Mouse (Mus musculus) mouse embryonic stem cell (cell line): Measurements from ENCODE around the gene Mif.

ENCODE experiments used
- in situ Hi-C, 2 experiments: fragments of 300-500 bp; cut with MboI; formaldehyde crosslinking; loops; 1 replicate in 1 of 2; 3 replicates in 1 of 2; pipeline ENCODE4 v1.14.3; 2019 to 2020; ENCODE audit warnings: low sequenced_read_pairs in 2 of 2, low pct_unique_long_range_greater_than_20kb in 1 of 2, mixed read lengths in 1 of 2; ENCODE audit not compliant: unreplicated experiment in 1 of 2

Mif gene

DNA sequence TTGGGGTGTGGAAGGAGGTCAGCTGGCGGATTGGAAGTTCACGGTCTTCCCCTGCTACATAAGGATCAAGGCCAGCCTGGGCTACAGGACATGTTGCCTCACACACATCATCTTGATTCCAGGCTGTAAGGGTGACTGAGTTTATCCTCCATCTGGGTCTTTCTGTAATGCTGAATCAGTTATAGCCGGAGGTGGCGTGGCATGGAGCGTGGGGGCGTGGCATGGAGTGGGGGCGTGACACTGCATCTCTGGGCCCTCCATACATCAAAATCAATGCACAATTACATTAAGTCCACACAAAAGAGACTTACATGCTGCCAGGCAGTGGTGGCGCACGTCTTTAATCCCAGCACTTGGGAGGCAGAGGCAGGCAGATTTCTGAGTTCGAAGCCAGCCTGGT, 20.3 kb upstream of the Mif start:
- in situ Hi-C loops, result no loop called here

DNA sequence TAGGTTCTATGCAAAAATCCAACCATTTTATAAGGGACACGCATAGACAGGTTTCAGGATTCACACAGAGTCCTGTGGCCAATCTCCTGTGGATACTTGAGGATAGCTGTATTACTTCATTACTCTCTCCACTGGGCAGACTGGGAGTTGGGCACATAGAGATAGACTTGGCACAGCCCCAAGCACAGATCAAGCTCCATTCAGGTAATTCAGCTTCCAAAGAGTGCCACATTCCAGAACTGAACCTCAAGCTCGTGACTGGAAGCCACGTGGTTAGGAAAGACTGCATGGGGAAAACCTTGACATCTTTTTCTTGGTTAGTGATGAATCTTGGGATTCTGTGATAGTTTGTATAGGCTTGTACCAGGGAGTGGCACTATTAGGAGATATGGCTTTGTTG, 18.8 kb upstream of the Mif start:
- in situ Hi-C loops, result no loop called here

DNA sequence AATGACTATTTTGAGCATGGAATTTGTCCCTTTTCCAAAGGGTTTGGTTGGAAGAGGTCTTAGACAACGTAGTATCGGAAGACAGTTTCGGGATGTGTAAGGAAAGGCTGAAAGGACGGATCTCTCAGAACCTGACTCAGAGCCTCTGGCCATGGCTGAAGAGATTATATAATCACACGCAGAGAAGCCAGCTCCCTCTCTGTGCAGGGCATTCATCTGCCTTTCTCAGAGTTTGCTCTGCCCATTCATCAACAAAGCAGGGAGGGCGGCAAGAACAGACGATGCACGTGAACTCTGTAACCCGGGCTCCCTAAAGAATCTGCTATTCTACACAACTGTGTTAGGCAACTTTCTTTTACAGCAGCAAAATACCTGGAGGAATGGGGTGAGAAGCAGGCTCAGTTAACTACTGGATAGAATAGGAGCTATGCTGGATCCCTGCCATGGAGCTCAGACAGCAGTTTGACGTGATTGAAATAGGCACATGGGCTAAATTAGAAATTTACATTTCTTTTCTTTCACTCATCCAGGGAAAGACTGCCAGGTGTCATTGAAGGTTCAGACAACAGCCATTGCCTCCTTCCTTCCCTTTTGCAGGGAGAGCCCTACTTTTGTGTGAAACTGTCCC, 13.6 kb upstream of the Mif start:
- in situ Hi-C loops, result loop anchor here in 1 of 2 experiments (5.0 kb wide), 1 partner anchor 64 kb away; the partner anchor contains the start of gene Mmp11

DNA sequence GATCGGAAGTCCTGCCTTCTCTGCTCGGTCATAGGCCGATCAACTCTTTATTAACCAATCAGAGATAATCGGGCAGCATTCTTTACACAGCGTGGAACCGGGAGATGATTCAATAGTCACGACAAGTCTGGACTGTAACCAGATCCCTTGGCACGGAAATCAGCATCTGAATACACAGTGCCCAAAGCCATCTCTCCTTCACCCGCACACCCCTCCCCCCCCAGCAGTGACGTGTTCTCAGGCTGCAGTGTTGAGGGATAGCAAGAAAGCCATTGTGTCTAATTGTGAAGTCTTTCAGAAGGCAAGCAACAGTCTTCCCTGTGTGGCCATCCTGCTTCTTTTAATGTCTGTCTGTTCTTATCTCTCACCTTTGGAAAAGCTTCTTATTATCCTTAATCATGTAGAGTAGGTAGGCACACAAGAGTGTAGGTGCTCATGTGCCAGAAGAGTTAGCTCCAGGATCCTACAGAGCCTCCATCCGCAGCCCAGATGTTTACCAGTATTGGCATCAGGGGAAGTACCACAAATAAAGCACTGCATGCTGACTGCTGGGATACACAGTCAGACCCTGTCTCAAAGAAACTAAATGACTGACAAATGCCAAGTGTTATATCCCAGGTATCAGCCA, 13.0 kb upstream of the Mif start:
- in situ Hi-C loops, result loop anchor here in 1 of 2 experiments (5.0 kb wide), 1 partner anchor 64 kb away; the partner anchor contains the start of gene Mmp11

DNA sequence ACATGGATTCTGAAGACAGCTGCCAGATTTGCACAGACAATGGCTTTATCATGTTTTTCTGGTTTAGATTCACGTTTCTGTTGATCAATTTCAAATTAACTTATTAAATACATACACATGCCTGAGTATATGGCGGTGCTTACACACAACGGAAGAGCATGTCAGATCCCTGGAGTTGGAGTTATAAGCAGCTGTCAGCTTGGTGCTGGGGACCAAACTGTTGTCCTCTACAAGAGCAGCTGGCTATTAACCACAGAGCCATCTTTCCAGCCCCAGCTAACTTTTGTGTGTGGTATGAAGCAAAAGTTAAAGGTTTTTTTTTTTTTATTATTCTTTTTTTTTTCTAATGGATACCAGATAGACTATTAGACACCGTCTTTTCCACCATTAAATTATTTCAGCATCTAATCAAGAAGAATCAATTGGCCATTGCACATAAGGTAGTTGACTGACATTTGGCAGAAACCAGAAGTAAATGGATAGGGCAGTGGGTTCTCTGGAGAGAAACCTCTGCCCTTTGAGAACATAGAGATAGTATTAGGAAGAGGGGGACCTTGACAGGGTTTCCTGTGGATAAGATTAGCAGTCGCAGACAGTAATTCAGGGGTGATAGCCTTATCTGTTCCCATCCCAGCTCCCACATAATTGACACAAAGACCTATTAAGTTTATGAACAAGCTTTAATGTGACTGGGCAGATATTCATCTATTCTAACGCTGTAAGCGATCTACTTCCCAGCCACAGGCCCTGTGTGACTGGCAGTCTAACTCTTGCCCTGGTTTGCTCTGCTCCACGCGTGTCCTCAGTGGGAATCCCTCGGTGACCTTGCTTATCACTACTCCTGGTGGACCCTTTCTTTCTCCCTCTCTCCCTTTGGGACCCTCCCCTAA, 12.2 kb upstream of the Mif start:
- in situ Hi-C loops, result loop anchor here in 1 of 2 experiments (5.0 kb wide), 1 partner anchor 65 kb away; the partner anchor contains the start of gene Mmp11

DNA sequence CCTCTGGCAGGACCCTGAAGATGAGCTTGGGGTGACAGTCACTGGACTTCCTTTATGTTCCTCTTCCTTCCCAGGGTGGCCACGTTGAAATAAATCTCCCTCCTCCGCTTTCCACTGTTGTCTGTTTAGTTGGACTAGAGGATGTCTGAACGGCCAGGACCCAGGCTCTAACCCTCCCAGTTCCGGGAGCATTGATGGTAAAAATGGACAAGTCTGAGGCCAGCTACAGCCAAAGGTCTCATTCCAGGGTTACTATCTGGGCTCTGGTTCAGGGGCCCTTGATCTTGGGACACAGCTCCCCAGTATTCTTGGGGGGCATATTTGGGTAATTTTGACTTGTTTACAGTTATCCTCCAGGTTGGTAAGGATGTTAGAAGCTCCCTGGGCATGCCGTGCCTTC, 1.5 kb upstream of the Mif start:
- in situ Hi-C loops, result no loop called here

DNA sequence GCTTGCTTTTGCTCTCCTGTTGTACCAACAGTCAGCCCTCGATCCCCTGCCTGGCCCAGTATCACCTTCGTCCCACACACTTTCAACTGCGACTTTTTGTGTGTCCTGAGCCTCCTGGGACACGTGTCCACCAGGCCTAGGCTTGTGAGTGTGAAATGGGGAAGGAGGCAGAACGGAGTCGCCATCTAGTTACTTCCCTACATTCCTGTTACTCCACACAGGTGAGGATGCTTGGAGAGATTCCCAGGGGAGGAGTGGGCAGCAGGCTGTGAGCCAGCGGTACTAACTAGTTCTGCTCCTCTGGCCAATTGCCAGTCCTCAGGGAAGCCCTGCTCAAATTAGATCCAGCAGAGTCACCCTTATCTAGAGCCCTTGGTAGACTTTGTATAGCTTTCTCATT, 706 bp upstream of the Mif start:
- in situ Hi-C loops, result no loop called here

DNA sequence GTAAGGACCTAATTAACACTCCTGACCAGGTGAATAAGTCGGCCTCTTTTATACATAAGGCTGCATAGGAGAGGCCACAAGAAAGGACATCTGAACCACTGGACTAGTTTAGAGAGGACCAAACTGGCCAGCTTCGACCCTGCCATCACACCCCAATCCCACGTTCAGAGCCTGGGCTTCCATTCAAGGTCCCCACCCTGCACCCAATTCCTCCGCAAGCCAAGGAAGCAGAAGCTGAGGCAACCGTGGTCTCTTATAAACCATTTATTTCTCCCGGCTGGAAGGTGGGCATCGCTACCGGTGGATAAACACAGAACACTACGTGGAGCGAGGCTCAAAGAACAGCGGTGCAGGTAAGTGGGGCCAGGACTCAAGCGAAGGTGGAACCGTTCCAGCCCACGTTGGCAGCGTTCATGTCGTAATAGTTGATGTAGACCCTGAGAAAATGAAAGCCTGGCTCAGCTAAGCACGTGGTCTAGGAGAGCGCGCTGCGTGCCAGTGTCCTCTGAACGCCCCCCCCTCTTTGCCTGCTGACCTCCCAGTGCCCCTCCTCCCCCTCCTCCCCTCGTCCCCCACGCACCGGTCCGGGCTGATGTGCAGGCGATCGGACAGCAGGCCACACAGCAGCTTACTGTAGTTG, 813 bp downstream of the Mif start:
- in situ Hi-C loops, result loop anchor here in 1 of 2 experiments (10.0 kb wide), 1 partner anchor 114 kb away; no protein-coding TSS in a partner anchor

DNA sequence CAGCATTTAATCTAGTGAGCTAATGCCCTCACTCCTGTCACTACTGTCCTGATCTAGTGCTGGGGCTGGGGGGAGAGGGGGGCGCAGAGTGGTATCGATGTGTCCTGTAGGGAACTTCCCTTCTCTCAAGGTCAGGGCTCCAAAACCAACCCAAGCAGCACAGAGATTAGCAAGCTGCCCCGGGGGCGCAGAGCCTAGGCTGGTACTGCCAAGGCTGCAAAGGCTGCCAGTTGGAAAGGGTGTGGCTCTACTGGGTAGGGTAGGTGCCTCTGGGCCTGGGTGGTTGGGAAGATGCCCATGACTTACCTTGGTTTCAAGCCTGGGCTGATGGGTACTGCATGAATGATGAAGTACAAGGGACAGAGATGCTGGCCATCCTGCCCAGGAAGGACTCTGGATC, 2.4 kb downstream of the Mif start:
- in situ Hi-C loops, result loop anchor here in 1 of 2 experiments (10.0 kb wide), 1 partner anchor 113 kb away; no protein-coding TSS in a partner anchor

DNA sequence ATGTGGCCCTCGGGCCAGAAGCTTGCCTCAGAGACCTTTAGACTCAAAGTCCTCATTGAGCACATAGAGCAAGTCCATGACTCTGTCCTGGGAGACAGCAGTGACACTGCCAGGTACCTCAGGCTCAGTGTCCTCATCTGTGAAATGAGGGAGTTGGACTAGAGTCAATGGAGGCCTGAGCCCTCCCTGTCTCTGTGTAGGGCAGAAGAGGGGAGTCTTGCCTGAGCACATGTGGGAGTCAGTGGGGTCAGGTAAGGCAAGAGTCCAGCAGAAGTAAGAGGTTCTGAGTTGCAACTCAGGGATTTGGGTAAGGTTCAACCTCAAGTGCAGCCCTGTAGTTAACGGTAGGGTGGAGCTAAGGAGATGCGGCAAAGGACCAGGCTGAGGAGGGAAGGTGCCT, 3.1 kb downstream of the Mif start:
- in situ Hi-C loops, result loop anchor here in 1 of 2 experiments (10.0 kb wide), 1 partner anchor 112 kb away; no protein-coding TSS in a partner anchor

DNA sequence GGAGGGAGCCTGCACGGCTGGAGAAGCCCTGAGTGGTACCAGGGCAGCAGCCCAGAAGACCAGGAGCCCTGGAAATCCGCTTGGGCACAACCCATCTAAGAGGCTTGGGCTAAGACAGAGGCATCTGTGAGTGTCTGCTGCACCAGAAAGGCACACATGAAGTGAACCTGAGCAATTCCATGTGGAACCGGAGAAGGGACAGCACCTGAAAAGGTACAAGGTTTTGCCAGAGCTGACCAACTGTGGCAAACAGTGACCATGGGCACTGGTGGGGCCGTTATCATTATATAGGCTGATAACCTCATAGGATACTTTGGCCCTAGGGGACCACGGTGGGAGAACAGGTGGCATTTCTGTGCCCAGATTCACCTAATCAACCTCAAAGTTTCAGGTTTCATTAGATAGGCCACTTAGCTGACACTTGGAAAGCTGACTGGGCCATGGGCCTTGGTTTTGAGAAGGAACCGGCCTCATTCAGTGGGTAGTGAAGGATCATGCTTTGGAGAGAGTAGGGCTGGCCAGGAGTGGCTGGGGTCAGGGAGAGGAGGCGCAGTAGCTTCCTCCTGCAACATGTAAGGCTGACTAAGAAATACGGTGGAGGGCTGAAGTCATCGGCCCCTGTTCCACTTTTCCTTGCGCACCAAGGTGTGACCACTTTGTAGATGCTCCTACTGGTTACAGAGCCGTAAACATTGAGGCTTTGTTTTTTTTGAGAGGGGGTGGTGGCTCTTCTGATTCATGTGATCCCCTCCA, 3.7 kb downstream of the Mif start:
- in situ Hi-C loops, result loop anchor here in 1 of 2 experiments (10.0 kb wide), 1 partner anchor 112 kb away; no protein-coding TSS in a partner anchor

DNA sequence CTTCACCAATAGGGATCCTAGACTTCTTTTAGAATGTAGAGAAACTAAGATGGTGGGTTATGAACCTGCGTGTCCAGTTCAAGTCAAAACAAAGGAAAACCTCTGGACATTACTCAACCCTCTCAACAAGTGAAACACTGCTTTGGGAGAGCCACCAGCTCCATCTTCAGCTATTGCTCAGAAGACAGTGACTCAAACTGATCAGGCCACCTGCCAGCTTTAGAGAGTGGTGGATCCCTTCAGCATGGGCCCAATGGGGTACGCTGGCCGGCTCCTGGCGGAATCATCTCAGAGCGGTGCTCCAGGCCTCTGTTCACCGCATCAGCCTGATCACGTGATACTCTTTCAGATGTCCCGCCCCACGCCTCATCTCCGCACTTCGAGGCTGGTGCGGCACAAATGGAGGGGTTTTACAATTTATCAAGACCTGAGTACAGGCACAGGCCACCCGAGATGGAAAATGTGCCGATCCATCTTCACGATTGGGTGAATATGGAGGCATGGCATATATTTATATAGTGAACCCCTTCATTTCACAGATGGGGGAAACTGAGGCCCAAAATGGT, 4.5 kb downstream of the Mif start:
- in situ Hi-C loops, result loop anchor here in 1 of 2 experiments (10.0 kb wide), 1 partner anchor 111 kb away; no protein-coding TSS in a partner anchor

DNA sequence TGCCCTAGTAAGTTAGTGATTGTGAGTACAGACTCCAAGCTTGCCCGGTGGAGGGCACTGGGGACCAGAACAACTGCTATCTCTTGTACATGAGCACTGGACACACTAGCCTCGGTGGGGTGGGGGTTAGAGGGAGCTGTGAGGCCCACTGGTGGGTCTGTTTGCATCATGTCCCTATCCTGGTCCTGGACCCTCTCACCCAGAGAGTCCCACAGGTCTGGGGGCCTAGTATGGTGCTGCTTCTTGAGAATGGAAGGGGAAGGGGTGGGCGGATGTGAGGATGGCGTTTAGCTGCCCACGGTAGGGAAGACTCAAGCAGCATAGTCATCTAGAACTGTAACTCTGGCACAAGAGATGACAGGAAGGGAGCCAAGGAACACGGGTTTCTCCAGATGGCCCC, 5.2 kb downstream of the Mif start:
- in situ Hi-C loops, result loop anchor here in 1 of 2 experiments (10.0 kb wide), 1 partner anchor 110 kb away; no protein-coding TSS in a partner anchor

DNA sequence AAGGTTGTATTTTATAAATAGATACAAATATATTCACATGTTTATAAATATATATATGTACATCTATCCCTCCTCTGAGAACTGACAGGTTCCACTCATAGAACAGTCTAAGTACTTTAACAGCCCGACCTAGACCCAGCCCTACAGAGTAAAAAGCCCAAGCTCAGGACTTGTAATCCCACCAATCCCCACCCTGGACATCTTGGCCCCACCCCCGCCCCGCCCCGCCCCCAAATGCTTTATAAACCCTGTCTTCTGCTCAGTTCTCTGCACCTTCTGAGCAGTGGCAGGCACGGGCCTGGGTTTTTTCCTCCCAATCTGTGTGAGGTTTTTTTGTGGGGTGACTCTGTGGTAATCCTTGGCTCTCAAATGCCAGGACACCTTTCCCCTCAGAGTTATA, 5.9 kb downstream of the Mif start:
- in situ Hi-C loops, result loop anchor here in 1 of 2 experiments (10.0 kb wide), 1 partner anchor 109 kb away; no protein-coding TSS in a partner anchor

DNA sequence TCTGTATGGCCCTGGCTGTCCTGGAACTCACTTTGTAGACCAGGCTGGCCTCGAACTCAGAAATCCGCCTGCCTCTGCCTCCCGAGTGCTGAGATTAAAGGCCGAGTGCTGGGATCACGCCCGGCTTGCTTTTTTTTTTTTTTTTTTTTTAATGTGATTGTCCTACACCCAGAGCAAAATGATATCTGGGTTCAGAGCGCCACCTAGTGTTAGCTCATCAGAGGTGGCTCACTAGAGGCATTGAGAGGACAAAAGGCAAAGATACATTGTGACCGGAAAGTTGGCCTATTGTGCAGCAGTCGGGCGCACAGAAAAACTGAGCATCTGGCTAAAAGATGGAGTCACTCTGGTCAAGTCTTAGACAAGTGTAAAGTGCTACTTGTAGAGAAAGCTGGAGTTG, 6.6 kb downstream of the Mif start:
- in situ Hi-C loops, result loop anchor here in 1 of 2 experiments (10.0 kb wide), 1 partner anchor 109 kb away; no protein-coding TSS in a partner anchor

DNA sequence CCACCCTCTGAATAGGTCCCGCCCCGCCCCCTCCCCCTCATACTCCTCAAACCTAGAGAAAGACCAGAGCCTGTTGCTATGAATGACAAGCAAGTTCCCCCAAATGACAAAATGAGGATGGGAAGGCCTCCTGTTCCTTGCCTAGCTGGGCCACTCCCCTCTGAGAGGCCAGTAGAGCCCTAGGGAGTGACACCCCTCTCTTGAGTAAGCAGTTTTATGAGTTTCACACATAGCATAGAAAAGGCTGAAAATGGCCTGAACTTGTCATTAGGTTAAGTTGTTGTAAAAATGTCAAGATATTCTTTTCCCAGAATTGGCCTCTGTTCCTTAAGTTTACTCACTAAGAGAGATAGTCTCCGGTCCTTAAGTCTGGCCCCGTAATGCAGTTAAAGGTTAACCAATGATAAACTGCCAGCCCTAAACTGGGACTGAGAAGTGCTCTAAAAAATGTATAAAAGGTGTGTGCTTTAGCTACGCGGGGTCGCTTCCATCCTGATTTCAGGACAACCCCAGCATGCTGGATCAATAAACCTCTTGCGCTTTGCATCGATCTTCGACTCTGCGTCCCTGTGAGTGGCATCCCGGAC, 7.4 kb downstream of the Mif start:
- in situ Hi-C loops, result loop anchor here in 1 of 2 experiments (10.0 kb wide), 1 partner anchor 108 kb away; no protein-coding TSS in a partner anchor

DNA sequence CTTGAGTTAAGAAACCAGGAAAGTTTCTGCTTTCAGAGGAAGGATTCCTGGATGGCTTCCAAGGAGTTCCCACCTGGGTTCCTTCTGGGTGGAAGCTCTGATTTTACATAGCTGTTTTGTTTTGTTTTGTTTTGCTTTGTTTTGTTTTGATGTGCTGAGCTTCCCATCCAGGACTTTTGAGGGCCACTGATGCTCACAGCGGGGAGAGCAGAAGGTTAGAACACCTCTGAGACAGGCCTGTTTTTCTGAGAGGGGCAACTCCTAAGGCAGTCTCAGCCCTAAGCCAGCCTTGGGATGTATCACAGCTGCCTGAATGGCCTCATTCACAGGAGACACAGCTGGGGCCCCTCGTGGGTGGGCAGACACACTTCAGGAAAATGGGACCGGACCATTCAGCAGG, 8.4 kb downstream of the Mif start:
- in situ Hi-C loops, result loop anchor here in 1 of 2 experiments (10.0 kb wide), 1 partner anchor 107 kb away; no protein-coding TSS in a partner anchor
